Mouse (Mus musculus) olfactory bulb, adult 2 months (tissue): Measurements from ENCODE around the gene Hapln2.

ENCODE experiments used
- CTCF ChIP-seq: fragments of 200-500 bp; IDR thresholded peaks from 2 replicates; pipeline ENCODE4 v1.5.1; 2012; ENCODE audit warnings: low read depth, mild to moderate bottlenecking, low read length, moderate library complexity; ENCODE audit not compliant: insufficient read depth
- POLR2A ChIP-seq: fragments of 200-500 bp; IDR thresholded peaks from 2 replicates; pipeline ENCODE4 v1.6.1; 2012; ENCODE audit warnings: mild to moderate bottlenecking, low read depth, low read length, moderate library complexity; ENCODE audit not compliant: insufficient read depth

GRCm38 (mm10) chr3:87999243-87999895, 28.0 kb downstream of the Hapln2 start:
- TF ChIP-seq CTCF: no peak
- no peak for TF ChIP-seq POLR2A
